Mouse (Mus musculus) ZHBTc4 (cell line): Measurements from ENCODE around the gene Apol7a.
"Not testable (repeated sequence)": the region's sequence is repeated elsewhere in the genome, so short reads cannot be mapped to it uniquely, and the experiment has no call there.

Experiments used
- DNase-seq: peaks from one replicate; pipeline ENCODE4 v3.0.0-alpha.2; 2011; ENCODE audit warnings: low read depth, low spot score

Apol7a gene

GRCm38 (mm10) chr15:77399027-77399426 lies at the start of gene Apol7a:
Gene Apol7a, minus strand, starts transcription at chr15:77399110.
- peak; percentile 85 for DNase-seq

GRCm38 (mm10) chr15:77447392-77447791 lies 48.5 kb upstream of the Apol7a start, which contains the start of gene Apol7b:
Gene Apol7b, minus strand, starts transcription at chr15:77447492.
- not testable (repeated sequence) for DNase-seq

GRCm38 (mm10) chr15:77445668-77446067 lies 46.8 kb upstream of the Apol7a start:
- DNase-seq, result not testable (repeated sequence)

GRCm38 (mm10) chr15:77444746-77445145 lies 45.8 kb upstream of the Apol7a start:
- DNase-seq, result not testable (repeated sequence)

- not testable (repeated sequence) for DNase-seq
Measured at GRCm38 (mm10) chr15:77428690-77429448, 30.0 kb upstream of the Apol7a start.

GRCm38 (mm10) chr15:77422925-77423324 lies 24.0 kb upstream of the Apol7a start:
- not testable (repeated sequence) for DNase-seq

- not testable (repeated sequence) for DNase-seq
Measured at GRCm38 (mm10) chr15:77419657-77420056, 20.7 kb upstream of the Apol7a start.

GRCm38 (mm10) chr15:77416655-77417333 lies 17.9 kb upstream of the Apol7a start:
- DNase-seq, result not testable (repeated sequence)

GRCm38 (mm10) chr15:77415653-77416052 lies 16.7 kb upstream of the Apol7a start:
- DNase-seq, result not testable (repeated sequence)

- peak; percentile 26 for DNase-seq
Measured at GRCm38 (mm10) chr15:77412695-77413094, 13.8 kb upstream of the Apol7a start.

- not testable (repeated sequence) for DNase-seq
Measured at GRCm38 (mm10) chr15:77411035-77411434, 12.1 kb upstream of the Apol7a start, which contains the start of gene Apol9a. Gene Apol9a, minus strand, starts transcription at chr15:77411135.

GRCm38 (mm10) chr15:77406370-77406769 lies 7.5 kb upstream of the Apol7a start:
- DNase-seq, result not testable (repeated sequence)

GRCm38 (mm10) chr15:77397450-77398132 lies 1.3 kb downstream of the Apol7a start:
- not testable (repeated sequence) for DNase-seq

GRCm38 (mm10) chr15:77393832-77394231 lies 5.1 kb downstream of the Apol7a start:
- DNase-seq, result not testable (repeated sequence)

GRCm38 (mm10) chr15:77387462-77387861 lies 11.4 kb downstream of the Apol7a start:
- DNase-seq, result no peak

GRCm38 (mm10) chr15:77384340-77385030 lies 14.4 kb downstream of the Apol7a start:
- DNase-seq, result no peak

GRCm38 (mm10) chr15:77382880-77383279 lies 16.0 kb downstream of the Apol7a start:
- DNase-seq, result no peak

GRCm38 (mm10) chr15:77382271-77382850 lies 16.5 kb downstream of the Apol7a start:
- no peak for DNase-seq

GRCm38 (mm10) chr15:77381481-77381880 lies 17.4 kb downstream of the Apol7a start:
- DNase-seq, result no peak

- no peak for DNase-seq
Measured at GRCm38 (mm10) chr15:77379921-77380320, 19.0 kb downstream of the Apol7a start.

GRCm38 (mm10) chr15:77377419-77377818 lies 21.5 kb downstream of the Apol7a start:
- DNase-seq, result no peak
